Mouse (Mus musculus): ENCODE data around the gene Tsc2. TPM values are rescaled to one million over a fixed set of nuclear protein-coding genes. Genes with fewer than 3 reads are reported as not detected.

The Tsc2 gene
- polyA plus RNA-seq, 2 experiments: 17.6 to 21.4 TPM

DNA sequence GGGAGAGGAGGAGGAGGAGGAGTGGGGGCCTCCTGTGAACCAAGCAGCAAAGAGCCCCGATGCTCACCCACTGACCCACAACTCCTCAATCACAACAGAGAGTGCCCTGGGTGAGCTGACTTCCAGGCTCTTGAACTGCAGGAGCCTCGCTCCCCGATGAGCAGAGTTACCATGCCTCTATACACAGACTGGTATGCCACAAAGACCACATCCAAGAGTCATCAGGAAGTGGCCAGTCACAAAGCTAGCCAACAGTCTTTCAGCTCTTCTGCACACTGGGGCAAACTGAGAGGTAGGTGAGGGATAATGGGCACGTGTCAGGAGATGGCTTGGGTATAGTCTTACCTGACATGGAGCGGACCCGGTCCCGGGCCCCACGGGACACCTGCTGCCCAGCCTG, 28.5 kb downstream of the Tsc2 start:
- Histone ChIP-seq H3K9me3 (ENCODE audit: control insufficient read depth, low read length) (no peaks in the 10 kb centered on the region), H3K27ac (no peak overlapping the region), H3K27me3 (ENCODE audit: control insufficient read depth, insufficient read depth, low read length) (no peaks in the 10 kb centered on the region), H3K4me2 (ENCODE audit: low read depth) (no peak overlapping the region), H3K9ac (replicated peaks) (no peak overlapping the region), H3K36me3 (replicated peaks; ENCODE audit: control insufficient read depth, insufficient read depth, low read depth) (no peaks in the 10 kb centered on the region; the same call in 1 of the 2 replicates), H3K4me1 (replicated peaks; ENCODE audit: control insufficient read depth in 2 of 2, insufficient read depth in 2 of 2, low read length in 1 of 2) (peaks cover 8 to 17% of the 10 kb centered on the region in 2 experiments), H3K4me3 (ENCODE audit: insufficient read depth in 1 of 2, low read depth in 2 of 2, low read length in 2 of 2) (no peak overlapping the region)
- DNase-seq (ENCODE audit: low read depth in 3 of 3, low spot score in 3 of 3) (no peak), ATAC-seq (ENCODE audit: insufficient read depth) (no peak)
- 64% methylated on average over 8 of the region's 8 CpGs for WGBS (ENCODE audit: insufficient replicate concordance)
- no peak for TF ChIP-seq EP300 (IDR thresholded peaks at IDR 0.05; ENCODE audit: low read depth)
- TF ChIP-seq CTCF (IDR thresholded peaks at IDR 0.05; ENCODE audit: low read depth): no peak

DNA sequence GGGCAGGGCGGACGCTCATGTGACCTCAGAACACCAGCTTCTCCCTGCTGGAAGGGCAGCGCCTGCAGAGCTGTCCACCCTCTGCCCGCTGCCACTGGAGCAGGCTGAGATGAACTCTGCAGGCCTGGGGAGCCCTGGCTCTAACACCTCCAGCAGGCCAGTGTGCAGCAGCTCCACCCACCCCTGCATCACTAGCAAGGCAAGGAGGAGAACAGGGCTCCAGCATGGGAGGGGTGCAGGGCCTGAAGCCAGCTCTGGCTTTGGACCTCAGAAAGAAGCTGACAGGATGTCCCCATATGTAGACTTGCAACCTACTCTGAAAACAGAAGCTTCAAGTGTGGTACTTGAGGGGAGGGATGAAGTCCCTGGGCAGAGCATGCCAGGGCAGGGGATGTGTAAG, 31.9 kb downstream of the Tsc2 start:
- ATAC-seq (ENCODE audit: insufficient read depth) (no peak), DNase-seq (ENCODE audit: low read depth in 3 of 3, low spot score in 3 of 3) (no peak)
- no peaks in the 10 kb centered on the region for H3K27me3 ChIP-seq (ENCODE audit: control insufficient read depth, insufficient read depth, low read length)
- 93% methylated on average over 4 of the region's 4 CpGs for WGBS (ENCODE audit: insufficient replicate concordance)
- 0 out of 4 replicates have a peak, but pooled peaks cover 0 to 3% of the 10 kb centered on the region in 2 experiments for H3K4me1 ChIP-seq (replicated peaks; ENCODE audit: control insufficient read depth in 2 of 2, insufficient read depth in 2 of 2, low read length in 1 of 2)
- no peak overlapping the region for H3K27ac ChIP-seq
- H3K4me2 ChIP-seq (ENCODE audit: low read depth): no peak overlapping the region
- H3K9ac ChIP-seq (replicated peaks): no peak overlapping the region
- H3K36me3 ChIP-seq (replicated peaks; ENCODE audit: control insufficient read depth, insufficient read depth, low read depth): peaks cover 8% of the 10 kb centered on the region; the same call in 1 of the 2 replicates
- TF ChIP-seq CTCF (IDR thresholded peaks at IDR 0.05; ENCODE audit: low read depth) (no peak), EP300 (IDR thresholded peaks at IDR 0.05; ENCODE audit: low read depth) (no peak)
- H3K4me3 ChIP-seq (ENCODE audit: insufficient read depth in 1 of 2, low read depth in 2 of 2, low read length in 2 of 2): no peak overlapping the region
- H3K9me3 ChIP-seq (ENCODE audit: control insufficient read depth, low read length): no peaks in the 10 kb centered on the region

- Histone ChIP-seq H3K4me1 (replicated peaks; ENCODE audit: control insufficient read depth in 2 of 2, insufficient read depth in 2 of 2, low read length in 1 of 2) (no peaks in the 10 kb centered on the region), H3K27ac (no peak overlapping the region), H3K36me3 (replicated peaks; ENCODE audit: control insufficient read depth, insufficient read depth, low read depth) (peaks cover 12% of the 10 kb centered on the region; the same call in 1 of the 2 replicates), H3K9me3 (ENCODE audit: control insufficient read depth, low read length) (no peaks in the 10 kb centered on the region), H3K9ac (replicated peaks) (no peak overlapping the region), H3K27me3 (ENCODE audit: control insufficient read depth, insufficient read depth, low read length) (no peaks in the 10 kb centered on the region), H3K4me2 (ENCODE audit: low read depth) (no peak overlapping the region), H3K4me3 (ENCODE audit: insufficient read depth in 1 of 2, low read depth in 2 of 2, low read length in 2 of 2) (no peak overlapping the region)
- WGBS (ENCODE audit: insufficient replicate concordance): 83% methylated on average over 3 of the region's 3 CpGs
- TF ChIP-seq EP300 (IDR thresholded peaks at IDR 0.05; ENCODE audit: low read depth): no peak
- TF ChIP-seq CTCF (IDR thresholded peaks at IDR 0.05; ENCODE audit: low read depth): no peak
- DNase-seq (ENCODE audit: low read depth in 3 of 3, low spot score in 3 of 3) (no peak), ATAC-seq (ENCODE audit: insufficient read depth) (no peak)
Measured at GRCm38 (mm10) chr17:24597989-24598388, 34.4 kb downstream of the Tsc2 start.

- Histone ChIP-seq H3K36me3 (replicated peaks; ENCODE audit: control insufficient read depth, insufficient read depth, low read depth) (peaks cover 12% of the 10 kb centered on the region; the same call in 1 of the 2 replicates), H3K4me3 (ENCODE audit: insufficient read depth in 1 of 2, low read depth in 2 of 2, low read length in 2 of 2) (no peak overlapping the region), H3K27ac (no peak overlapping the region), H3K4me2 (ENCODE audit: low read depth) (no peak overlapping the region), H3K27me3 (ENCODE audit: control insufficient read depth, insufficient read depth, low read length) (no peaks in the 10 kb centered on the region), H3K4me1 (replicated peaks; ENCODE audit: control insufficient read depth in 2 of 2, insufficient read depth in 2 of 2, low read length in 1 of 2) (no peaks in the 10 kb centered on the region), H3K9me3 (ENCODE audit: control insufficient read depth, low read length) (no peaks in the 10 kb centered on the region), H3K9ac (replicated peaks) (no peak overlapping the region)
- no peak for DNase-seq (ENCODE audit: low read depth in 3 of 3, low spot score in 3 of 3)
- no peak for ATAC-seq (ENCODE audit: insufficient read depth)
- WGBS (ENCODE audit: insufficient replicate concordance): 82% methylated on average over 19 of the region's 19 CpGs
- no peak for TF ChIP-seq EP300 (IDR thresholded peaks at IDR 0.05; ENCODE audit: low read depth)
Measured at GRCm38 (mm10) chr17:24596471-24597183, 35.8 kb downstream of the Tsc2 start.

DNA sequence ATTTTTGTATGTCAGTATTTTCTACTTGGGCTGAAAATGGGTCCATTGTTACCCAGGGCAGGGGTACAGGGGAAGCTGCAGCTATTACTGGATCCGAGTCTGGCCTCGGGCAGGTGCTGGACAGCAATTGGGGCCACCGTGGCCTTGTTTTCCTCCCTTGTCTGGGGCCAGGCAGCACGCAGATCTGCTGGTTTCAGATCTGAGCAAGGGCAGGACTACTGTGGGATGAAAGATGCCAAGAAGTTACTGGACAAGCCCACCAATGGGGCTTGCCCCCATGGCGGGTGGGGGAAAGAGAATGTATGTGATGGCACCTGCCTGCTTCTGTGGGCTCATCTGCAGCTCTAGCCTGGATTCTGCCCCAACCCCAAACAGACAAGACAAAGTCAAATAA, 36.4 kb downstream of the Tsc2 start:
- Histone ChIP-seq H3K27ac (no peak overlapping the region), H3K9me3 (ENCODE audit: control insufficient read depth, low read length) (no peaks in the 10 kb centered on the region), H3K27me3 (ENCODE audit: control insufficient read depth, insufficient read depth, low read length) (no peaks in the 10 kb centered on the region), H3K36me3 (replicated peaks; ENCODE audit: control insufficient read depth, insufficient read depth, low read depth) (peaks cover 12% of the 10 kb centered on the region; the same call in 1 of the 2 replicates), H3K4me2 (ENCODE audit: low read depth) (no peak overlapping the region), H3K4me3 (ENCODE audit: insufficient read depth in 1 of 2, low read depth in 2 of 2, low read length in 2 of 2) (no peak overlapping the region), H3K4me1 (replicated peaks; ENCODE audit: control insufficient read depth in 2 of 2, insufficient read depth in 2 of 2, low read length in 1 of 2) (no peaks in the 10 kb centered on the region), H3K9ac (replicated peaks) (no peak overlapping the region)
- ATAC-seq (ENCODE audit: insufficient read depth) (no peak), DNase-seq (ENCODE audit: low read depth in 3 of 3, low spot score in 3 of 3) (no peak)
- 67% methylated on average over 5 of the region's 5 CpGs for WGBS (ENCODE audit: insufficient replicate concordance)
- TF ChIP-seq CTCF (IDR thresholded peaks at IDR 0.05; ENCODE audit: low read depth) (no peak), EP300 (IDR thresholded peaks at IDR 0.05; ENCODE audit: low read depth) (no peak)
